In genomic region chr10:43667732-43668247, GRCm38 (mm10) we compare ENCODE assay signal across 10 mouse cellular contexts.
A peak's percentile ranks its signal among the peaks of the same experiment; 100 is the strongest.
DNase-seq lines count a peak whose midpoint lies in the region; ATAC-seq and TF ChIP-seq lines count a peak whose summit lies in the region.
"Had no signal": no experiment of that assay in that cellular context is flagged by ENCODE, and none has a peak within 500 bp of the region (broad histone marks: within the 10 kb centered on the region; RNA-seq: fewer than 3 reads in every experiment).

No protein-coding gene starts in this region.

- TF ChIP-seq EP300 in CH12.LX (IDR thresholded peaks at IDR 0.05; ENCODE audit: low read length), result 0 out of 2 replicates have a peak, but pooled peaks have one; percentile 46

- ATAC-seq in heart, embryonic 15.5 days (replicated peaks; ENCODE audit: insufficient number of reproducible peaks, insufficient read depth, low FRiP score, low read depth), result no peak
- peak; percentile 87 for ATAC-seq in megakaryocyte, adult 5-6 weeks (ENCODE audit: poor library complexity, severe bottlenecking)

- H3K4me3 ChIP-seq in heart, embryonic 10.5 days, result peak overlapping the region; percentile 45; the same call in 1 of the 2 replicates
- H3K4me3 ChIP-seq in CH12.LX (replicated peaks in 1 of 3; ENCODE audit: low read depth in 2 of 3, low read length in 2 of 3, poor library complexity in 1 of 3), result peak overlapping the region in 2 of 3 experiments; percentile 30 to 63
- H3K4me3 ChIP-seq in heart, embryonic 15.5 days, result no peak overlapping the region
- H3K4me3 ChIP-seq: embryonic facial prominence, embryonic 12.5 days had no signal

- dilution Hi-C loops in CH12.LX (cut with MboI; ENCODE audit: extremely low pct_ligation_motif_present, extremely low pct_unique_long_range_greater_than_20kb, low sequenced_read_pairs), result no loop called here

- in situ Hi-C loops in CH12.LX (cut with MboI; ENCODE audit: low pct_ligation_motif_present, low pct_unique_long_range_greater_than_20kb, low sequenced_read_pairs), result no loop called here

- no peaks in the 10 kb centered on the region for H3K9me3 ChIP-seq in heart, embryonic 10.5 days
- H3K9me3 ChIP-seq in CH12.LX (replicated peaks; ENCODE audit: low read length), result no peaks in the 10 kb centered on the region
- H3K9me3 ChIP-seq in heart, embryonic 15.5 days (replicated peaks), result no peaks in the 10 kb centered on the region
- H3K9me3 ChIP-seq: embryonic facial prominence, embryonic 12.5 days had no signal

- H3K79me2 ChIP-seq in CH12.LX (replicated peaks; ENCODE audit: control insufficient read depth, extremely low read depth, insufficient read depth, poor library complexity, severe bottlenecking), result no peaks in the 10 kb centered on the region

- peak overlapping the region; percentile 90 for H3K4me2 ChIP-seq in CH12.LX (ENCODE audit: insufficient read depth, low read depth, poor library complexity, severe bottlenecking)
- H3K4me2 ChIP-seq in heart, embryonic 15.5 days, result peak overlapping the region; percentile 48; the same call in 1 of the 2 replicates

- no peaks in the 10 kb centered on the region for H3K36me3 ChIP-seq in heart, embryonic 10.5 days
- H3K36me3 ChIP-seq in CH12.LX (replicated peaks in 1 of 2; ENCODE audit: control insufficient read depth in 1 of 2, insufficient read depth in 1 of 2, low read length in 1 of 2), result no peaks in the 10 kb centered on the region
- H3K36me3 ChIP-seq in heart, embryonic 15.5 days, result no peaks in the 10 kb centered on the region
- H3K36me3 ChIP-seq: embryonic facial prominence, embryonic 12.5 days had no signal

- DNase-seq in heart, embryonic 10.5 days (ENCODE audit: low spot score), result no peak
- DNase-seq in heart, postnatal 25 days (ENCODE audit: low spot score), result no peak
- DNase-seq in CH12.LX (ENCODE audit: extremely low read depth), result no peak
- no peak for DNase-seq in thymus, adult 18-20 months
- DNase-seq in layer of hippocampus, postnatal 25 days (ENCODE audit: extremely low spot score in 1 of 2, low spot score in 1 of 2), result no peak
- no peak for DNase-seq in ovary, postnatal 10 days (ENCODE audit: low spot score)
- DNase-seq: thymus, postnatal 25 days had no signal

- intact Hi-C loops in heart, postnatal 25 days (cut with DNase I), result no loop called here

- peak overlapping the region; percentile 68 for H3K9ac ChIP-seq in CH12.LX (ENCODE audit: insufficient read depth, low read depth)
- H3K9ac ChIP-seq in heart, embryonic 15.5 days, result no peak overlapping the region
- H3K9ac ChIP-seq: embryonic facial prominence, embryonic 12.5 days had no signal

- 65% methylated on average over 11 of the region's 11 CpGs for WGBS in heart, embryonic 10.5 days
- WGBS in heart, embryonic 15.5 days, result 60% methylated on average over 11 of the region's 11 CpGs

- no peak for TF ChIP-seq POLR2A in CH12.LX (IDR thresholded peaks at IDR 0.05; ENCODE audit: low read depth, low read length)

- peaks cover 27% of the 10 kb centered on the region for H3K4me1 ChIP-seq in heart, embryonic 10.5 days
- H3K4me1 ChIP-seq in CH12.LX (ENCODE audit: control insufficient read depth in 1 of 2, insufficient read depth in 2 of 2), result peaks cover 4 to 51% of the 10 kb centered on the region in 2 experiments; a peak in 2 of 4 replicates
- peaks cover 3% of the 10 kb centered on the region; the same call in 1 of the 2 replicates for H3K4me1 ChIP-seq in heart, embryonic 15.5 days (replicated peaks)

- no peaks in the 10 kb centered on the region for H3K27me3 ChIP-seq in heart, embryonic 10.5 days (ENCODE audit: insufficient read depth, poor library complexity, severe bottlenecking)
- peaks cover 3% of the 10 kb centered on the region for H3K27me3 ChIP-seq in CH12.LX (replicated peaks)
- 0 out of 2 replicates have a peak, but pooled peaks cover 3% of the 10 kb centered on the region for H3K27me3 ChIP-seq in heart, embryonic 15.5 days
- H3K27me3 ChIP-seq: embryonic facial prominence, embryonic 12.5 days had no signal

- H3K27ac ChIP-seq in heart, embryonic 10.5 days, result 0 out of 2 replicates have a peak overlapping the region, but pooled peaks have one; percentile 47
- H3K27ac ChIP-seq in CH12.LX (ENCODE audit: insufficient read depth, low read depth), result peak overlapping the region; percentile 37; the same call in 1 of the 2 replicates
- H3K27ac ChIP-seq in heart, embryonic 15.5 days, result no peak overlapping the region
- H3K27ac ChIP-seq: embryonic facial prominence, embryonic 12.5 days had no signal

- TF ChIP-seq CTCF in CH12.LX (conservative IDR thresholded peaks at IDR 0.05 in 1 of 2, IDR thresholded peaks at IDR 0.05 in 1 of 2; ENCODE audit: low read depth in 2 of 2, low read length in 2 of 2), result no peak

- no peak for TF ChIP-seq RAD21 in CH12.LX (IDR thresholded peaks at IDR 0.05; ENCODE audit: low read depth, low read length)

TF ChIP-seq in CH12.LX, 34 proteins besides CTCF, POLR2A, EP300 and RAD21:
- 0 out of 2 replicates have a peak, but pooled peaks have one; percentile 5 for TF ChIP-seq IRF4 (IDR thresholded peaks at IDR 0.05; ENCODE audit: low read depth, low read length)
- no peak for TF ChIP-seq SMC3 (IDR thresholded peaks at IDR 0.05; ENCODE audit: low read depth, low read length)
- TF ChIP-seq POLR2AphosphoS2 (IDR thresholded peaks at IDR 0.05; ENCODE audit: low read depth, low read length), result no peak
- TF ChIP-seq ETS1 (conservative IDR thresholded peaks at IDR 0.05; ENCODE audit: low read depth, low read length), result no peak
- peak; percentile 46; the same call in 1 of the 2 replicates for TF ChIP-seq MAZ (IDR thresholded peaks at IDR 0.05; ENCODE audit: low read depth, low read length)
- TF ChIP-seq MYC (IDR thresholded peaks at IDR 0.05; ENCODE audit: low read depth, low read length), result no peak
- TF ChIP-seq SIN3A (IDR thresholded peaks at IDR 0.05; ENCODE audit: low read length), result peak; percentile 61; the same call in 1 of the 2 replicates
- no peak for TF ChIP-seq E2F4 (IDR thresholded peaks at IDR 0.05; ENCODE audit: insufficient replicate concordance, low read depth, low read length)
- TF ChIP-seq HCFC1 (IDR thresholded peaks at IDR 0.05; ENCODE audit: low read depth, low read length), result 0 out of 2 replicates have a peak, but pooled peaks have one; percentile 14
- no peak for TF ChIP-seq UBTF (IDR thresholded peaks at IDR 0.05; ENCODE audit: low read depth, low read length)
- no peak; the same call in 1 of the 2 replicates for TF ChIP-seq MXI1 (IDR thresholded peaks at IDR 0.05; ENCODE audit: low read depth, low read length)
- no peak for TF ChIP-seq JUN (IDR thresholded peaks at IDR 0.05; ENCODE audit: insufficient read depth, low read depth, low read length)
- peak; percentile 8; the same call in 1 of the 2 replicates for TF ChIP-seq JUND (conservative IDR thresholded peaks at IDR 0.05; ENCODE audit: low read depth, low read length)
- TF ChIP-seq BHLHE40 (IDR thresholded peaks at IDR 0.05; ENCODE audit: low read depth, low read length), result no peak
- TF ChIP-seq CHD1 (IDR thresholded peaks at IDR 0.05; ENCODE audit: low read depth, low read length), result 0 out of 2 replicates have a peak, but pooled peaks have one; percentile 77
- TF ChIP-seq ZMIZ1 (IDR thresholded peaks at IDR 0.05; ENCODE audit: low read depth, low read length), result no peak
- TF ChIP-seq MAFK (IDR thresholded peaks at IDR 0.05; ENCODE audit: insufficient replicate concordance, low read length), result no peak
- TF ChIP-seq MEF2A (IDR thresholded peaks at IDR 0.05; ENCODE audit: borderline replicate concordance, low read depth, low read length), result no peak
- TF ChIP-seq ZC3H11A (IDR thresholded peaks at IDR 0.05; ENCODE audit: low read depth, low read length), result no peak
- TF ChIP-seq NELFE (IDR thresholded peaks at IDR 0.05; ENCODE audit: low read depth, low read length), result no peak
- peak; percentile 25; the same call in 1 of the 2 replicates for TF ChIP-seq ELF1 (IDR thresholded peaks at IDR 0.05; ENCODE audit: low read depth, low read length)
- no peak for TF ChIP-seq CHD2 (IDR thresholded peaks at IDR 0.05; ENCODE audit: low read length)
- TF ChIP-seq MAX (IDR thresholded peaks at IDR 0.05; ENCODE audit: low read length), result 0 out of 2 replicates have a peak, but pooled peaks have one; percentile 22
- no peak for TF ChIP-seq ZNF384 (IDR thresholded peaks at IDR 0.05; ENCODE audit: low read depth, low read length)
- TF ChIP-seq RCOR1 (conservative IDR thresholded peaks at IDR 0.05; ENCODE audit: low read depth, low read length), result no peak
- TF ChIP-seq PAX5 (IDR thresholded peaks at IDR 0.05; ENCODE audit: low read length), result no peak
- no peak for TF ChIP-seq USF2 (conservative IDR thresholded peaks at IDR 0.05; ENCODE audit: low read depth, low read length)
- no peak for TF ChIP-seq ZKSCAN1 (IDR thresholded peaks at IDR 0.05; ENCODE audit: borderline replicate concordance, low read depth, low read length)
- TF ChIP-seq NRF1 (IDR thresholded peaks at IDR 0.05; ENCODE audit: low read depth, low read length), result no peak
- TF ChIP-seq TCF12 (IDR thresholded peaks at IDR 0.05; ENCODE audit: low read depth, low read length), result no peak
